Mouse (Mus musculus) stomach, postnatal 0 days (tissue): ENCODE results near the gene Ugt1a5.

ENCODE experiments used
- CTCF ChIP-seq: IDR thresholded peaks from 2 replicates; pipeline ENCODE4 v1.5.1; 2016; ENCODE audit warnings: antibody characterized with exemption, low read depth, mild to moderate bottlenecking, moderate library complexity
- EP300 ChIP-seq: optimal IDR thresholded peaks from 2 replicates; pipeline ENCODE3; 2016; ENCODE audit warnings: antibody characterized with exemption

- TF ChIP-seq CTCF (no peak), EP300 (no peak)
These were observed 98.5 kb downstream of the Ugt1a5 start for GRCm38 (mm10) chr1:88264237-88264868.
